Mouse (Mus musculus) erythroblast, adult 5-6 weeks (primary cell): ENCODE results near the gene Eif2a. TPM values are rescaled to one million over a fixed set of nuclear protein-coding genes. Genes with fewer than 3 reads are reported as not detected.
"Not testable (repeated sequence)": the region's sequence is repeated elsewhere in the genome, so short reads cannot be mapped to it uniquely, and the experiment has no call there.

Source experiments
- ATAC-seq: replicated peaks from 2 replicates; pipeline ENCODE4 v1.8.0; 2016; ENCODE audit warnings: moderate number of reproducible peaks, mild to moderate bottlenecking, moderate TSS enrichment, inconsistent platforms; ENCODE audit not compliant: poor library complexity, low FRiP score, severe bottlenecking
- total RNA-seq, 2 experiments: library from RNA; stranded (forward) in 1 of 2; stranded (reverse) in 1 of 2; fragments of 150-400 nt in 1 of 2; fragments of 200-764, 138-1000 nt in 1 of 2; gene quantifications; 2 replicates each; pipeline versions ENCODE4 v1.2.3 to v1.2.4; 2015 to 2017; ENCODE audit warnings: low replicate concordance in 2 of 2

Eif2a gene
- total RNA-seq, 2 experiments from 2014 or later = 26.5 to 72.8 TPM

DNA sequence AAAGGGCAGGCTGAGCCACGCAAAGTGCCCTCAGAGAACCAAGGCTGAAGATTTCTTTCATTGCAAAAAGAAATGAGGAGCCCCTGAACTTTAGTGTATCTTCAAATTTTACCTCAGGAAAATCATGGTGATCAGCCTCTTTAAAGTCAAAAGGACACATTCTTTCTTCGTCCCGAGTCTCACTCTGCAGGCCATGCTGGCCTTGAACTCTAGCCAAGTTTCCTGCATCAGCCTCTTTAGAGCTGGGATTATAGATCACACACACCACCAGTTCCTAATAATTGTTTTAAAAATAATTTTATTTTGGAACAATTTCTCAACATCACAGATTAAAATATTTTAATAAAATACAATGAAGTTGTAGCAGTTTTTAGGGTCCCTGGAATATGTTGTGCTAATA lies 6.1 kb upstream of the Eif2a start:
- no peak for ATAC-seq

GRCm38 (mm10) chr3:58520286-58520685 lies 5.3 kb upstream of the Eif2a start:
- no peak for ATAC-seq

- ATAC-seq = no peak
These were observed 4.3 kb upstream of the Eif2a start for GRCm38 (mm10) chr3:58521361-58521760.

DNA sequence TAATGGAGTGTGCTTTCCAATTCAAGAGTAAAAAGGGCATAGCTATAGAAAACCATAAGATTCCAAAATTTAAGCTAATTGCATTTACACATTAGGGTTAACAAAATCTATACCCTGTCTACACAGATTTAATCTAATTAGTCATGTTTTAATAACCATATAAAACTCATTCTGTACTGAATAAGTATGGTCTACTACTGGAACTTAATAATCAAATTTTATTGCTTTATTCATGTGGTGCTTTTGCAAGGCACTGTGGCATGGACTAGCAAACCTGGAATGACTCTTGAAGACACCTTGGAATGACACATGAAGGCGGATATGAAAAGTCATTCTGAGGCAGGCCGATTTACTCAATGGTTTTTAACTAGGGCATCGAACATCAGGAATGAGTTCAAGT lies 2.2 kb upstream of the Eif2a start:
- no peak for ATAC-seq

DNA sequence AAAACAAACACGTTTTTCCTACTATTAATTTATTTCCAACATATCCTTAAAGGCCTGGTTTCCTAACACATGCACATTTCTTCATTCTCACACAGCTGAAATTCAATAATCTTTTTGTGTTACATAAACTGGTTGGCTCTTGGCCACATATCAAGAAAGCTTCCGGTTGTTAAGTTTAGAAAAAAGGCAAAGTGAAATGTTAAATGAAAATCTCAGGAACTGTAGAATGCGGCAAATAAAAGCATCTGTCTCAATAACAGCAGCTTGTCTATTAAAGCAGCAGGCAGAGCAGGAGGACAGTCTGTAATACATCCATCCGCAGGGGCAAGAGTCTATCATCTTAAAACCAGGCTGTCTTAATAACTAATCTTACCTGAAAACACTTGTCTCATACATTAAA lies 1.4 kb upstream of the Eif2a start:
- ATAC-seq = no peak

GRCm38 (mm10) chr3:58525166-58525565 lies 455 bp upstream of the Eif2a start:
- peak; percentile 23 for ATAC-seq

GRCm38 (mm10) chr3:58526408-58526737 lies 752 bp downstream of the Eif2a start:
- peak; percentile 58 for ATAC-seq

DNA sequence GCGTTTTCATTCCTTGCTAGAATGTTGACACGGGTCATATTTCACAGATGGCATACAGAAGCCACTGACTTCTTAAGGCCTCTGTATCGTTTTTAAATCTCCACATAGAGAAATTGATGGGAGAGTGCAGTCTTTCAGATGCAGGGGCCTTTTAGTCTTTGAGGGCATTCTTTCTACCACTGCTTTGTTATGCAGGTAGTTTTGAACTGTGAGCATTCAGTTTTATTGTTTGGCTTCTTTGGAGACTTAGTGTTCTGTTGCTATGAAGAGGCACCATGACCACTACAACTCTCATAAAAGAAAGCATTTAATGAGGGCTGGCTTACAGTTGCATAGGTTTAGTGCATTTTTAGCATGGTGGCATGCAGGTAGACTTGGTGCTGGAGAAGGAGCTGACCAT lies 11.0 kb downstream of the Eif2a start:
- no peak for ATAC-seq

DNA sequence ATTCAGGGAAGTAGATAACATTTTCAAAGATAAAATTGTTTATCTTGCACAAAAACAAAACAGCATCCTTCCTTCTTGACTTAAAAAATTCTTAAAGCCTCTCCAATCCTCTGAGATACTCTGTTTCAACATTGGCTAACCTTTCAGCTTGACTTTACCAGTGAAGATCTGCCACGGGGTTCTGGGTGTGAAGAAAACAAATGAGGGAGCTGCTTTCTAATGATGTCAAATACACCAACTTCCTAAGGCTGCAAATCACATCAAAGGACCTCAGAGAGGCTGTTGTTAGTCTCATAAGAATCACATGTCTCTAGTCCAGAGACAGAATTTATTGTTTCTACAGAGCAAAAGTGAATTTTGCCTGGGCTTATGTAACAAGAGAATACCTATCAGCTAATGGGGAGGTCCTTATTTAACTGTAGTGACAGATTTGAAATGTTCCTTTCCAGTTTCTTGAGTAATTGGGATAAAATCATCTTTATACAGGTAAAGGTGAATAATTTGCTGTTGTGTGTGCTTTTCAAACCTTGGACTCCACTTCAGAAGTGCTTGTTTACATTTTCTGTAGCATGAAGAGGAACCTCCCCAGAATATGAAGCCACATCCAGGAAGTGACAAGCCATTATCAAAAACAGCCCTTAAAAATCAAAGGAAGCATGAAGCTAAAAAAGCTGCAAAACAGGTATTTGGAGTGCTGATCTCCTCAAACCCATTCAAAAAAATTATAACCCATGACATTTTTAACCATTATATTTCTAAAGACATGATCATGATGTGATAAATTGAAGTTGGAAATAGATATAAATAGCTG lies 26.6 kb downstream of the Eif2a start:
- no peak for ATAC-seq

DNA sequence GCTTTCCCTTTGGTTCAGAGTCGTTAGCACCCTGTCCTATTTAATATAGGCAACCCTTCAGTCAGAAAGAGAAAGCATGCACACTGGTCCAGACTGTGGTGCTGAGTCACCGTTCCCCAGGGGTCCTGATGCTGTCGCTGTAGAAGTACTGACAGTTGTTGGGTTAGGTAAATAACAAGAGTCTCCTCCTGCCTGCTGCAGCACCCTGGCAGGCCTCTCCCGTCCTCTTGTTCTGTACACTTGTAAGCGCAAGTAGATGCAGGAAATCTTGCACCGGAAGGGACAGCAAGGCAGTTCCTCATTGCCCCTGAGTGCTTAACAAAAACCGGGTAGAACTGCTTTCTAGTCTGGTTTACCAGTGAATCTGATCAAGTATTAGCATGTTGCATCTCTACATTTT lies 31.0 kb downstream of the Eif2a start:
- ATAC-seq = no peak

- no peak for ATAC-seq
These were observed 34.3 kb downstream of the Eif2a start for GRCm38 (mm10) chr3:58559887-58560286.

GRCm38 (mm10) chr3:58561437-58561836 lies 35.8 kb downstream of the Eif2a start:
- no peak for ATAC-seq

- no peak for ATAC-seq
These were observed 45.2 kb downstream of the Eif2a start for GRCm38 (mm10) chr3:58570821-58571220.

DNA sequence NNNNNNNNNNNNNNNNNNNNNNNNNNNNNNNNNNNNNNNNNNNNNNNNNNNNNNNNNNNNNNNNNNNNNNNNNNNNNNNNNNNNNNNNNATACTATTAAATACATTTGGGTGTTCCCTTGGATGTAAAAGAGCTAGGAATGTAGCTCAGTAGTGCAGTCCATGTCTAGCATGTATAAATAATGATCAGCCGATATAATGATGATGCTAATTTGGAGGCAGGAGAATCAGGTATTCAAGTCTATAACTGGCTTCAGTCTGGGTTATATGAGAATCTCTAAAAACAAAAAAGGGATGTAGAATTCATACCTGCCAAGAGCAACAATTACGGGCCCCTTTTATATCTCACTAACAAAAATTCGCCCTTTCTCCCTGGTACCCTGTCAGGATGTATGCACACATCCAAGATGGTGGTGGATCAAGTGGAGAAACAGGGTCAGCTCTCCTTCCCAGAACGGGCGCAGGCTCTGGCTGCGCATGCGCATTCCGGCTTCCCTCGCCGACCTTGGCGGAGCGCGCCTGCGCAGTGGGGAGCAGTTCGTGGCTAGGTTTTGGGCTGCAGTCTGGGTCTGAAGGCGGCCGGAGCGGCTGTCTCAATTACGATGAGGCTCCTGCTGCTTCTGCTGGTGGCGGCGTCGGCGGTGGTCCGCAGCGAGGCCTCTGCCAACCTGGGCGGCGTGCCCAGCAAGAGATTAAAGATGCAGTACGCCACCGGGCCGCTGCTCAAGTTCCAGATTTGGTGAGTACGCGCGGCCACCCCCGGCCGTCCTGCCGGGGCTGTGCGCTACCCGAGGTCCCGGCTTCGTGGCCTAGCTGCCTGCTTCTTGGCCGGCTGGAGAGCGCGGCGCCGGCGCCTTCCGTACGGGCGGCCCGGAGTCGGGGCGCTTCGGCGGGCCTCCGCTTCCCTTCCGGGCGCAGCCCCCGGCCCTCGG lies 50.8 kb downstream of the Eif2a start, which contains the start of gene Selenot:
Selenot (plus strand) TSS at position 500 of the 930 bp plus-strand sequence.
- ATAC-seq = peak; percentile 94

DNA sequence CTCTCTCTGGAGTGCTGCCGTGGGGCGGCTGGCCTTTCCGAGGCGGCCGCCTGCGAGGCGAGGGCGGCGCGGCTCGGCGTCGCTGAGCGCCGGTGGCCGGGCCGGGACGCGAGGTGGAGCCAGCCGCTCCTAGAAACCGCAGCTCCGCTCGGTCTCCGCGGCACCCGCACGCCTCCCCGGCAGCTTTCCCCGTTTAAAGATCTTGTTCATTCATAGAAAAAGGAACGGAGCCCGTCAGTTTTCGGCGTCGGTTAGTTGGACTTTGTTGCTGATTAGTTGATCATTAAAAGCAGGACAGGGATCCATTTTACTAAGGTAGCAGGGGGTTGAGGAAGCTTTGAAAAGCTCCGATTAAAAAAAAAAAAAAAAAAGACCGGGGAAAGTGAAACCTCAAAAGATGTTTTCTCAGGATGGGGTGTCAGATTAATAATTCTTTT lies 51.5 kb downstream of the Eif2a start:
- ATAC-seq = peak; percentile 73

DNA sequence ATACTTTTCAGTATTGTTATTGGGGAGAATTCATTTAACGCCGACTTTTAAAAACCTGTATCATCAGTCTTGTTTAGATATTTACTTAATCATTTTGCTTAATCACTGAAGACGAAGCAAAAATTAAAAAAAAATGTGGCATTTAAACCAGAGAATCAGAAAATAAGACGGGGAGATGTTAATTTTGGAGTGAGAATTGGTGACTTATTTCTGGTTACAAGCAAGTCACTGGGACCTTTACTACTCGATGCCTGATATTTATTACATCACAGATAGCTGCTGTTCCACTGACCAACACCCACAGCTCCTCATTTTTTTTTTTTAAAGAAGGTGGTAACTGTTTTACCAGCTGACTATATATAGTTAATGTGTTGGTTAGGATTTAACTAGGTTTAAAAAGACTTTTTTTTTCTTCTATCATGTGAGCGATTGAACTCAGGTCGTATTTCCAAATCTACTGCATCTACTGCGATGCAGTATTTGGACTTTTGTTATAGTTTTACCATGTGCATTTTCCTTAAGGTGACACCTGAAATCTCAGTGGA lies 52.0 kb downstream of the Eif2a start:
- ATAC-seq = peak; percentile 49; the same call in 1 of the 2 replicates

GRCm38 (mm10) chr3:58581530-58581929 lies 55.9 kb downstream of the Eif2a start:
- ATAC-seq = no peak

DNA sequence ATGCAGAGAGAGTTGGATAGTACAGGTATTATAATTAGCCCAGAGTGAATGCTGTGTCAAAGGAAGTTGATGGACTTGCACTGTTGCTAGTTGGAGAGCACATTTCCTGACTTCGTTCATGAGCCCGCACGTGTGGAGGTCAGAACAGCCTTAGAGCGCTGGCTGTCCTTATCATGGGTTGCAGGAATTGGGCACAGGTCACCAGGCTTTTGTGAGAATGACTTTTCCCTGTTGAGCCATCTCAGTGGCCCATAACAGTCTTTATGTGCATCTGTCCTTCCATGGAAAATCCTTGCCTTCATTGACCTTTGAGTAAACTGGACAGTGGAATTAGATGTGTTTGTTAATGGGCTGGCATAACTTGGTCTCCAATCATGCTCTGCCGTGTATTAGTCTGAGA lies 56.7 kb downstream of the Eif2a start:
- no peak for ATAC-seq

- peak; percentile 70 for ATAC-seq
These were observed 57.3 kb downstream of the Eif2a start for GRCm38 (mm10) chr3:58582788-58583426.

DNA sequence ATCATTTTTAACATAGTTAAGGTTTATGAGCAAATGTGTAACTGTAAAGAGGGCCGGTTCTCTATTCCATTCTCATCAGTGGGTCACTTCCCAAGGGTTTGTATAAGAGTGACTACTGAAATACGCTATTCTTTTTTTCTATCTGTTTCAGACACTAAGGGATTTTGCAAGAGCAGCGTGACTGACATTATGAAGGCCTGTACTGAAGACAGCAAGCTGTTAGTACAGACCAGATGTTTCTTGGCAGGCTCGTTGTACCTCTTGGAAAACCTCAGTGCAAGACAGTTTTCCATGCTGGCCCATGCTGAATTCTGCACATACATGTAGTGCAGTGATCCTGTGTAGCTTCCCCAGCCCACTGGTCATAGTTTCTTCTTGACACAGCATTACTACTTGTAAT lies 64.9 kb downstream of the Eif2a start:
- ATAC-seq = not testable (repeated sequence)
